Mouse (Mus musculus) regulatory T cell (primary cell): ENCODE measurements at regions not wholly inside any gene's neighbourhood (a gene's known extent, or its start where the extent isn't known, plus 50 kb on each side); places are given as distances from the start of the nearest gene placed in this dataset.

Experiments
- in situ Hi-C: fragments of 300-600 bp; cut with MboI, MseI; formaldehyde crosslinking; loops from one replicate; pipeline ENCODE4 v1.15.1; 2025; ENCODE audit warnings: high pct_unique_total_duplicates

GRCm38 (mm10) chr7:125384171-125384570 lies 60.3 kb upstream of the Kdm8 start:
- in situ Hi-C loops = loop anchor here (25.0 kb wide), 1 partner anchor 1872 kb away; the partner anchor contains the start of gene Zkscan2

GRCm38 (mm10) chr7:125392536-125392935 lies 51.9 kb upstream of the Kdm8 start:
- in situ Hi-C loops = loop anchor here (10.0 to 25.0 kb wide), 2 partner anchors 1268 to 1880 kb away; partner anchors contain the start of gene Zkscan2

GRCm38 (mm10) chr7:125393228-125393627 lies 51.2 kb upstream of the Kdm8 start:
- in situ Hi-C loops = loop anchor here (10.0 to 25.0 kb wide), 2 partner anchors 1268 to 1881 kb away; partner anchors contain the start of gene Zkscan2

- in situ Hi-C loops = loop anchor here (10.0 to 25.0 kb wide), 2 partner anchors 1269 to 1881 kb away; partner anchors contain the start of gene Zkscan2
Observed at GRCm38 (mm10) chr7:125393654-125394346, 50.7 kb upstream of the Kdm8 start.
